Mouse (Mus musculus) liver, embryonic 14.5 days (tissue): ENCODE data around the gene Cox6b1. TPM values are rescaled to one million over a fixed set of nuclear protein-coding genes. Genes with fewer than 3 reads are reported as not detected.
A peak's percentile ranks its signal among the peaks of the same experiment; 100 is the strongest.

Experiments
- ATAC-seq: fragments of 200-750 bp; cut with Nextera tagmentation; 2 replicates; pipeline ENCODE4 v1.8.0; 2017; ENCODE audit warnings: moderate number of reproducible peaks, mild to moderate bottlenecking, moderate library complexity; ENCODE audit not compliant: insufficient read depth
- DNase-seq, 3 experiments: peaks; one replicate each; pipeline ENCODE4 v3.0.0-alpha.2; 2012 to 2013; ENCODE audit warnings: low read depth in 3 of 3, low spot score in 3 of 3
- H3K27ac ChIP-seq: fragments of 300-500 bp; sonication (generic); 2 replicates; pipeline ENCODE4 v1.5.1; 2014; ENCODE audit warnings: moderate library complexity, mild to moderate bottlenecking, control low read depth, inconsistent platforms
- H3K27me3 ChIP-seq: fragments of 300-500 bp; sonication (generic); 2 replicates; pipeline ENCODE4 v1.6.1; 2014; ENCODE audit warnings: mild to moderate bottlenecking, low read length, moderate library complexity; ENCODE audit not compliant: control insufficient read depth, insufficient read depth
- H3K36me3 ChIP-seq: fragments of 300-500 bp; sonication (generic); replicated peaks from 2 replicates; pipeline ENCODE4 v1.6.1; 2014; ENCODE audit warnings: low read depth; ENCODE audit not compliant: control insufficient read depth, insufficient read depth
- H3K4me1 ChIP-seq, 2 experiments: fragments of 200-500 bp in 1 of 2; fragments of 300-500 bp in 1 of 2; sonication (generic) in 1 of 2; replicated peaks; 2 replicates each; pipeline ENCODE4 v1.6.1; 2012 to 2014; ENCODE audit warnings: antibody characterized with exemption in 1 of 2, inconsistent platforms in 1 of 2, low read length in 1 of 2; ENCODE audit not compliant: control insufficient read depth in 2 of 2, insufficient read depth in 2 of 2
- H3K4me2 ChIP-seq: fragments of 300-500 bp; sonication (generic); 2 replicates; pipeline ENCODE4 v1.6.1; 2014; ENCODE audit warnings: low read depth, mild to moderate bottlenecking, control low read depth, moderate library complexity
- H3K4me3 ChIP-seq, 2 experiments: fragments of 200-500 bp in 1 of 2; fragments of 300-500 bp in 1 of 2; sonication (generic) in 1 of 2; 2 replicates each; pipeline ENCODE4 v1.5.1; 2012 to 2014; ENCODE audit warnings: low read depth in 2 of 2, low read length in 2 of 2, mild to moderate bottlenecking in 2 of 2, control low read depth in 1 of 2, inconsistent platforms in 1 of 2, moderate library complexity in 1 of 2; ENCODE audit not compliant: insufficient read depth in 1 of 2
- H3K9ac ChIP-seq: fragments of 300-500 bp; sonication (generic); replicated peaks from 2 replicates; pipeline ENCODE4 v1.6.1; 2014; ENCODE audit warnings: mild to moderate bottlenecking, control low read depth, moderate library complexity
- H3K9me3 ChIP-seq: fragments of 300-500 bp; sonication (generic); 2 replicates; pipeline ENCODE4 v1.6.1; 2016; ENCODE audit warnings: low read length, mixed read lengths; ENCODE audit not compliant: control insufficient read depth
- CTCF ChIP-seq: IDR thresholded peaks from 2 replicates; pipeline ENCODE4 v1.5.1; 2016; ENCODE audit warnings: antibody characterized with exemption, low read depth, control low read depth
- EP300 ChIP-seq: IDR thresholded peaks from 2 replicates; pipeline ENCODE4 v1.6.1; 2016; ENCODE audit warnings: antibody characterized with exemption, low read depth
- WGBS: fragments of 180-500 bp; shearing (Covaris S2); extraction: QIAGEN DNeasy Blood & Tissue Kit; methylation state at CpG from one replicate; pipeline ENCODE4 v1.1.7; 2014; ENCODE audit not compliant: insufficient replicate concordance; 5-methylcytosine and 5-hydroxymethylcytosine counted together
- polyA plus RNA-seq, 2 experiments: library from polyadenylated mRNA; depleted of rRNA in 1 of 2; stranded (reverse) in 1 of 2; unstranded in 1 of 2; fragments of >200 nt; fragmentation: Nextera tagmentation in 1 of 2; extraction: Ambion mirVana in 1 of 2; gene quantifications; 2 replicates each; pipeline versions ENCODE4 v1.2.1 to v1.2.3; 2012 to 2014

The Cox6b1 gene
- polyA plus RNA-seq, 2 experiments, result 459 to 655 TPM

DNA sequence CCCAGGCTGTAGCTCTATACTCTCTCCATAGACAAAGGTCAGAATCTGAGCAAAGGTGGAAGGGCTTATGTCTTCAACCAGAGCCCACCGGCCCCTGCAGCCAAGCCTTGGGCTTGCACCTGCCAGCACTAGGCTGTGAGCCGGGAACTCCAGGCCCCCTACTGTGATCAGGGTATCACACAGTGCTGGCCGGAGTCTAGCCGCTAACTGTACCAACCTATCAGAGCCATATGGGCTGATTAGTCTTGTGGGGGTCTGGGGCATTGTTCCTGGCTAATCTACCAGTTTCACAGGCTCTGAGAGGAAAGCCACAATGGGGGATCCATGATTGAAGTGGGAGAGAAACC is 34.4 kb downstream of the Cox6b1 start:
- TF ChIP-seq EP300, result no peak
- H3K27ac ChIP-seq, result no peak overlapping the region
- DNase-seq (no peak), ATAC-seq (no peak)
- no peaks in the 10 kb centered on the region for H3K9me3 ChIP-seq
- peaks cover 1% of the 10 kb centered on the region for H3K36me3 ChIP-seq
- no peaks in the 10 kb centered on the region for H3K27me3 ChIP-seq
- no peak overlapping the region for H3K4me2 ChIP-seq
- no peak overlapping the region for H3K9ac ChIP-seq
- H3K4me1 ChIP-seq, result peaks cover 10 to 25% of the 10 kb centered on the region in 2 experiments
- no peak overlapping the region for H3K4me3 ChIP-seq
- 56% methylated on average over 4 of the region's 4 CpGs for WGBS

DNA sequence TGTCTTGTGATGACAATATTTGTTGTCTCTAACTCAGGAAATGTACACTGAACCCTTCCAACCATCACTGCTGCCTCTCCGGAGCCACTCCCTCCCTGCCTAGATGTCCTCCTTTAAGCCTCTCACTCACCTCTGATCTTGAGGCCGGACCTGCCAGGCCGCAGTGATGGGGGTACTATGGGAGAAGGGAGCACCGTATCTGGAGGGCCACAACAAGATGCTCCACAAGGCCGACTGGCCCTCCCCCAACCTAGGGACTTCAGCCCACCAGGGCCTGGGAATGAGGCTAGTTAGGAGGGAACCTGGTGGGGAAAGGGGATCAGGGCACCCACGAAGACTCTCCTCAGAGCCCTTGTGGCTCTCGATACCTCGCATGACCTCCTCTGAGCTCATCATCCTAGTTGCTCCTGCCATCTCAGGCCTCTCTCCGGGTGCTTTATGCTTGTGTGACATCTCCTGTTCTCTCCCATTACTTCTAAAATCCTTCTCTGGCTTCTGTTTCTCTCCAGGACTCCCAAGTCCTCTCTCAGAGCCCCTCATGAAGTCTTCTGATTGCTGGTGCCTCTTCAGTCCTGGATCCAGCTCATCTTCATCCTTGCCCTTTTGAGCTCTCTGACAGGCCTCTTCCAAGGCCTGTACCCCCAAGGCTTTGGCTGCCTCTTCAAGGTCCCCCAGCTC is 34.9 kb downstream of the Cox6b1 start:
- Histone ChIP-seq H3K9ac (no peak overlapping the region), H3K4me3 (no peak overlapping the region), H3K27ac (no peak overlapping the region), H3K9me3 (no peaks in the 10 kb centered on the region), H3K36me3 (peaks cover 6% of the 10 kb centered on the region), H3K27me3 (no peaks in the 10 kb centered on the region), H3K4me1 (peaks cover 10 to 25% of the 10 kb centered on the region in 2 experiments), H3K4me2 (no peak overlapping the region)
- TF ChIP-seq CTCF (no peak), EP300 (no peak)
- ATAC-seq (no peak), DNase-seq (no peak)
- 76% methylated on average over 9 of the region's 9 CpGs for WGBS

DNA sequence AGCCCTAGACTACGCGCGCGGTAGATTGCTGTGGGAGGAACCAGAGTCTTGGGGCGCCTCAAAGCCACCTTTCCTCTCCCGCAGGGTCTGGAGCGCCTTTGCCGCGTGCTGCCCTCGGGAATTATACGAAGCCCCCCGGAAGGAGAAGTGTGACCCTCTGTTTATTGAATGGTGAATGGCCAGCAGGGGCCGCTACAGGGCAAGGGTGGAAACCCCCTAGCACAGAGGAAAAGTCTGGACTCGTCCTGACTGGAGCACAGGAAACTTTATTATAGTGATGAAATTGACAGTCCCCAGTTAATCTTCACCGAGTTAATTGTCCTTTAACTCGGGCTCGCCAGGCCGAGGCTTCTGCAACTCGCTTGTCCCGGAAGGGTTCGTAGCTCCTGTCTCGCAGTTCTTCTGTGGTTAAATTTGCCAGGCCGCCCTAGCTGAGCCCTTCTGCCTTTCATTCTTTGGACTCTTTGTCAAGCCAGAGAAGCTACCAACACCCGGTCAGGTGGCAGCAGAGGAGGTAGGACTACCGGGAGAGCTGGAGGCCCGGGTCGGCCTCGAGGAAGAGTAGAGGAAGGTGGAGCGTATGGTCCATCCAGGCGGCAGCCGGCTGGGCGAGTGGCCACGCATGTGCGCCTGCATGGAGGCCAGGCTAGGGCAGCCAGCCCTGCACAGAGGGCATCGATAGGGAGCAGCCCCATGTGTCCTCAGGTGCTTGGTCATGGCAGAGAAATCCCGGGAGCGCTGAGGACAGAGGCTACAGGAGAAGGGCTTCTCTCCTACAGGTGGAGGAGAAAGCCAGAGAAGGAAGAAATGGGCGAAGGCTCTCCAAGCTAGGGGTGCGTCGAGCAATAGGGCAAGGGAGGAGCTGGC is 36.3 kb downstream of the Cox6b1 start:
- DNase-seq, result peak; percentile 60 to 71 (median 62)
- peak overlapping the region; percentile 98 for H3K9ac ChIP-seq
- ATAC-seq, result peak; percentile 31

DNA sequence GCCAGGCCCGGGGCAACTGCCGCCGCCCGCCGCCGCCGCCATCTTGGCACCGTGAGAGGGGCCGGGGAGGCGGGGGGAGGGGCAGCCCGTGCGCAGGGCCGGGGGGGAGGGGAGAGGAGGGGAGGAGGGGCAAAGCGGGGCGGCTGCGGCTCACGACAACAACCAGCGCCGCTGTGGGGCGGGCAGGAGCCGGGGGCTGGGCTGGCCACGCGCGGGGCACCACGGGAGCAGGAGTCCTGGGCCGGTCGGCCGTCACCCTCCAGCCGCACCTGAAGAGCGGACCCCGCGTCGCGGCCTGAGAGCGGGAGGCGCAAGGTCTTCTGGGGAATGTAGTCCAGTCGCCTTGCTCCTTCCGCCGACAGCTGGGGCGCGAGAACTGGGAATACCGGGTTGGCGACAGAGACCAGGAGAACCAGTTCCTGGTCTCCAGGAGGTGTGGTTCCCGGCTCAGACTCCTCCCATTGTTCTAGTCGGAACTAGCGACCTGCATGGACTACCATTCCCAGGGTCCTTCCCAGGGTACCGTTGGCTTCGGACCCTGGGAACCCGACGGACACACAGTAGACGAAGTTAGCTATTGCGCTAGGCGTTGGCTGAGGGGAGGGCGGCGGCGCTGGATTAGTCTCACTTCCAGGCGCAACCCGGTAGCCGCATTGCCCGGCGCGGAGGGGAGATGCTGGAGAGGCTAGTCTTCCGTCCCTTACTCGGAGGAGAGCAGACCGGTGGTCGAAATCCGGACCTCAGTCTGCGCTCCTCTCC is 37.1 kb downstream of the Cox6b1 start, which contains the start of gene Kmt2b:
Gene Kmt2b (minus strand): TSS at position 51 of the 759 bp plus-strand sequence.
- Histone ChIP-seq H3K4me2 (peak within 1 kb of the TSS; percentile 90), H3K27ac (peak within 1 kb of the TSS; percentile 67), H3K4me3 (peak within 1 kb of the TSS; percentile 82 to 94), H3K9me3 (no peaks in the 10 kb centered on the region), H3K36me3 (peaks cover 20% of the 10 kb centered on the region), H3K4me1 (peaks cover 4 to 14% of the 10 kb centered on the region in 2 experiments), H3K9ac (peak within 1 kb of the TSS; percentile 98), H3K27me3 (no peaks in the 10 kb centered on the region)
- TF ChIP-seq EP300 (no peak), CTCF (no peak)
- under 1% methylated on average over 63 of the region's 68 CpGs for WGBS
- peak; percentile 92 for ATAC-seq
- DNase-seq, result peak; percentile 91 to 93 (median 93)

More for the DNA sequence above, 36.3 kb downstream of the Cox6b1 start:
- WGBS, result 28% methylated on average over 40 of the region's 40 CpGs
- Histone ChIP-seq H3K4me2 (peak overlapping the region; percentile 90), H3K9me3 (no peaks in the 10 kb centered on the region), H3K27me3 (no peaks in the 10 kb centered on the region), H3K27ac (peak overlapping the region; percentile 33), H3K4me3 (peak overlapping the region; percentile 80 to 94), H3K4me1 (peaks cover 10 to 22% of the 10 kb centered on the region in 2 experiments), H3K36me3 (peaks cover 14% of the 10 kb centered on the region)
- TF ChIP-seq EP300 (no peak), CTCF (peak; percentile 93)
